Mouse (Mus musculus): ENCODE measurements around the gene Hook2.

GRCm38 (mm10) chr8:84975434-84975833 is 15.0 kb upstream of the Hook2 start:
- no peak for TF ChIP-seq TAL1 (IDR thresholded peaks at IDR 0.05; ENCODE audit: low read length)
- TF ChIP-seq GATA1 (IDR thresholded peaks at IDR 0.05; ENCODE audit: low read length): no peak

Data from erythroblast, embryonic 14.5 days (primary cell).